9 mouse cellular contexts compared by ENCODE assay signal in the genomic region with DNA sequence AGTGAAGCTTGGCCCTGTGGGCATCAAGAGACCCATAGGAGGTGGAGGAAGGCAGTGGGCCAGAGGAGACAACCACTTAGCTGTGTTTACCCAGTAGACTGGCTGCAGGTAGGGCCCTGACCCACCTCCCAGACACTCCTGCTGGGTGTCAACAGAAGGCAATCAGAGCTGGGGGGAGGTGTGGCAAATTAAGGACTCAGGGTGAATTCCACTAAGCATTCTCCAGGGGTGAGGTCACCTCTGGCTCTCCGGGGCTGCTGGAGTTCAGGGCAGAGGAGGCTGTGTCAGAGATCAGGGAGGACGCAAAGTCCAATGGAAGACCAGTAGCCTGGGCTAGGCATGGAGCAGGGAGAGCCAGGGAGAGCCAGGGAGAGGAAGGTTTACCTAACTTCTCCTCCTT. TPM values are rescaled to one million over a fixed set of nuclear protein-coding genes. Genes with fewer than 3 reads are reported as not detected.
DNase-seq lines count a peak whose midpoint lies in the region.
"Had no signal": no experiment of that assay in that cellular context is flagged by ENCODE, and none has a peak within 500 bp of the region (broad histone marks: within the 10 kb centered on the region; RNA-seq: fewer than 3 reads in every experiment).

No protein-coding gene starts in this region.

- peaks cover 28% of the 10 kb centered on the region for H3K36me3 ChIP-seq in embryonic facial prominence, embryonic 10.5 days (replicated peaks)
- peaks cover 30% of the 10 kb centered on the region for H3K36me3 ChIP-seq in midbrain, embryonic 10.5 days

- WGBS in embryonic facial prominence, embryonic 10.5 days = 15% methylated on average over 2 of the region's 2 CpGs
- 30% methylated on average over 2 of the region's 2 CpGs for WGBS in midbrain, embryonic 10.5 days

- peaks cover 3% of the 10 kb centered on the region; the same call in 1 of the 2 replicates for H3K27me3 ChIP-seq in embryonic facial prominence, embryonic 10.5 days (replicated peaks; ENCODE audit: low read depth, poor library complexity, severe bottlenecking)
- H3K27me3 ChIP-seq in midbrain, embryonic 10.5 days (ENCODE audit: low read depth, poor library complexity, severe bottlenecking) = peaks cover 17% of the 10 kb centered on the region
- H3K27me3 ChIP-seq: limb, embryonic 12.5 days had no signal

- peak; percentile 80 for DNase-seq in ES-CJ7 (ENCODE audit: low read depth, low spot score)
- peak; percentile 47 for DNase-seq in embryonic facial prominence, embryonic 10.5 days (ENCODE audit: low spot score)
- peak; percentile 77 for DNase-seq in kidney, adult 18-20 months
- DNase-seq in lung, adult 18-20 months = peak; percentile 90 to 93
- DNase-seq in midbrain, embryonic 10.5 days (ENCODE audit: low spot score) = no peak
- no peak for DNase-seq in right cerebral cortex, postnatal 25 days
- no peak for DNase-seq in thymus, postnatal 36 days
- DNase-seq in neural tube, embryonic 10.5 days (ENCODE audit: extremely low spot score, low spot score) = no peak

- H3K27ac ChIP-seq in embryonic facial prominence, embryonic 10.5 days (replicated peaks) = peak overlapping the region; percentile 26; the same call in 1 of the 2 replicates
- no peak overlapping the region for H3K27ac ChIP-seq in midbrain, embryonic 10.5 days (replicated peaks)
- H3K27ac ChIP-seq: limb, embryonic 12.5 days had no signal

- H3K4me1 ChIP-seq in embryonic facial prominence, embryonic 10.5 days = peaks cover 55% of the 10 kb centered on the region
- peaks cover 32% of the 10 kb centered on the region for H3K4me1 ChIP-seq in midbrain, embryonic 10.5 days

- no peaks in the 10 kb centered on the region for H3K9me3 ChIP-seq in embryonic facial prominence, embryonic 10.5 days
- H3K9me3 ChIP-seq in midbrain, embryonic 10.5 days (replicated peaks) = no peaks in the 10 kb centered on the region
- H3K9me3 ChIP-seq: limb, embryonic 12.5 days had no signal

- H3K4me3 ChIP-seq in embryonic facial prominence, embryonic 10.5 days = no peak overlapping the region
- no peak overlapping the region for H3K4me3 ChIP-seq in midbrain, embryonic 10.5 days
- H3K4me3 ChIP-seq: limb, embryonic 12.5 days had no signal

RNA-seq across cellular contexts. Expression of gene Txn2, which starts 17.7 kb away (rescaled TPM):
- 287 and 289 TPM in 2 replicates for polyA plus RNA-seq in embryonic facial prominence, embryonic 10.5 days (2016; fragmentation: Nextera tagmentation; extraction: Ambion mirVana)
- 285 and 291 TPM in 2 replicates for polyA plus RNA-seq in midbrain, embryonic 10.5 days (2016; fragmentation: Nextera tagmentation; extraction: Ambion mirVana)

RNA-seq across cellular contexts. Expression of gene Foxred2, which starts 45.5 kb away (rescaled TPM):
- 7.2 and 7.3 TPM in 2 replicates for polyA plus RNA-seq in embryonic facial prominence, embryonic 10.5 days (2016; fragmentation: Nextera tagmentation; extraction: Ambion mirVana)
- polyA plus RNA-seq in midbrain, embryonic 10.5 days (2016; fragmentation: Nextera tagmentation; extraction: Ambion mirVana) = 6.4 and 6.5 TPM in 2 replicates

RNA-seq across cellular contexts. Expression of gene Eif3d, which starts 59.5 kb away (rescaled TPM):
- 249 and 271 TPM in 2 replicates for polyA plus RNA-seq in embryonic facial prominence, embryonic 10.5 days (2016; fragmentation: Nextera tagmentation; extraction: Ambion mirVana)
- polyA plus RNA-seq in midbrain, embryonic 10.5 days (2016; fragmentation: Nextera tagmentation; extraction: Ambion mirVana) = 240 and 263 TPM in 2 replicates

Comparison
In these comparisons a context has a peak if more than half of its experiments do, and no peak if none do; other contexts are left out.
1. DNase-seq: peak in ES-CJ7 (single experiment), embryonic facial prominence, embryonic 10.5 days (single experiment), kidney, adult 18-20 months (single experiment) and lung, adult 18-20 months (2 of 2); none in midbrain, embryonic 10.5 days (single experiment), right cerebral cortex, postnatal 25 days (single experiment), thymus, postnatal 36 days (0 of 2) and neural tube, embryonic 10.5 days (single experiment).